Mouse (Mus musculus): ENCODE results near the gene Itm2c. TPM values are rescaled to one million over a fixed set of nuclear protein-coding genes. Genes with fewer than 3 reads are reported as not detected.

The Itm2c gene
- polyA plus RNA-seq, 1 experiment from 2014 or later, result 107 TPM

DNA sequence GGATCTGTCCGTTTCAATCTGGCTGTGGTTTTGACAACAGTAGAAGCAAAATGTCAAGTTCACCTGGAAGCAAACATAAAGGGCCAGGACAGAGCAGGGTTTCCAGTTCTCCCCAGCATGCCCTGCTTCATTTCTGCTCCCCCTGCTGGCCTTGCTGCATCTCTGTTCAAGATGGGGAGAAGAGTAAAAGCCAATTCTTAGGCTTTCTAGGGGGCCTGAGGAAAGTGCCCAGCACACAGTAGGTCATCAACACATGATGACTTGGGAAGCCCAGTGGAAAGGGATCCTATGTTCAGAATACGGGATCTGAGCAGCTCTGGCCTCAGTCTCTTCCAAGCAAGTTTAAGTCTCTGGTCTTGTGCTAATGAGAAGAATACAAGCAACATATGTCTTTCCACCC is 39.6 kb upstream of the Itm2c start:
- H3K9me3 ChIP-seq (ENCODE audit: low read depth, low read length), result no peaks in the 10 kb centered on the region
- no peak overlapping the region for H3K9ac ChIP-seq
- no peaks in the 10 kb centered on the region for H3K27me3 ChIP-seq (ENCODE audit: insufficient read depth, low read length)
- H3K27ac ChIP-seq (ENCODE audit: low read depth), result no peak overlapping the region
- no peaks in the 10 kb centered on the region for H3K4me1 ChIP-seq (ENCODE audit: insufficient read depth)
- peaks cover 11% of the 10 kb centered on the region for H3K36me3 ChIP-seq (ENCODE audit: insufficient read depth)
- no peak overlapping the region for H3K4me3 ChIP-seq (ENCODE audit: low read depth, low read length)
- TF ChIP-seq CTCF (IDR thresholded peaks at IDR 0.05; ENCODE audit: low read depth), result peak; percentile 25
- 56% methylated on average over 2 of the region's 2 CpGs for WGBS
- no peak for DNase-seq
- no peak for ATAC-seq (ENCODE audit: insufficient read depth)
- no peak overlapping the region for H3K4me2 ChIP-seq

DNA sequence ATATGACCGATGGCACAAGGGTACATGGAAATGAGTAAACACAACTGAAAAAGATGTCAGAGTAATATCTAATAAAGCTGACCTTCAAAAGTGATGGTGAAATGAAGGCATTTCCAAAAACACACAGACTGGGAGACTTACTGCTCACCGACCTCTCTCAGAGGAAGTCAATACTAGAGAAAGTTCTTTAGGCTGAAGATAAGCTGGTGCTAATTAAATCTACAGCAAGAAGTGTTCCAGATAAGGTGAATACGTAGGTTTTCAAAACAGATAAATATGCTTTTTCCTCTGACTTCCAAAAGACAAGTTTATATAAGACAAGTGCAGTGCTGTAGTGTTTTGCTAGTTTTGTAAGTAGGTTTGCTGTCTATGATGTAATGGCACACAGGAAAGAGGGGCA is 37.8 kb upstream of the Itm2c start:
- DNase-seq (no peak), ATAC-seq (ENCODE audit: insufficient read depth) (no peak)
- H3K27me3 ChIP-seq (ENCODE audit: insufficient read depth, low read length), result no peaks in the 10 kb centered on the region
- no peaks in the 10 kb centered on the region for H3K4me1 ChIP-seq (ENCODE audit: insufficient read depth)
- no peak overlapping the region for H3K4me2 ChIP-seq
- WGBS, result 42% methylated on average over 3 of the region's 3 CpGs
- H3K36me3 ChIP-seq (ENCODE audit: insufficient read depth), result 0 out of 2 replicates have a peak, but pooled peaks cover 2% of the 10 kb centered on the region
- H3K9me3 ChIP-seq (ENCODE audit: low read depth, low read length), result no peaks in the 10 kb centered on the region
- H3K4me3 ChIP-seq (ENCODE audit: low read depth, low read length), result no peak overlapping the region
- no peak overlapping the region for H3K9ac ChIP-seq
- no peak overlapping the region for H3K27ac ChIP-seq (ENCODE audit: low read depth)
- TF ChIP-seq CTCF (IDR thresholded peaks at IDR 0.05; ENCODE audit: low read depth), result no peak

DNA sequence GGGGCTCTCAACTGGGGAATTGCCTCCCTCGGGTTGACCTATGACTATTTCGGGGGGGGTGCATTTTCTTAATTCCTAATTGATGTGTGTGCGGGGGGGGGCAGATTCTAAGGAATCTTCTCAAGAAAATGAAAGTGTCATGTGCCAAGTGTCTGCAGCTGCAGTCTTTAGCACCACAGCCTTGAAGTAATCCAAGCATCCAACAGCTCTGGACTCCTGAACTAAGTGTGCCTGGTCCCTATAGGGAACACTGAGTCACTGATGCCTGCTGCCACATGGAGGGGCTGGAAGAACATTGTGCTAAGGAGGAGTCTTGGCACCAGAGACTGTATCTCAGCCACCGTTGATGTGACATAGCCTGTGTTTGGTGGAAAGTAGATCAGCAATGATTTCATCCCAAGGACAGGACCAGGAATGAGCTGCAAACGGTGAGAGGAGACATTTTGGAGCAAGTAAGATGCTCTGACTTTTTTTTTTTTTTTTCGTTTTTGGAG is 36.8 kb upstream of the Itm2c start:
- Histone ChIP-seq H3K36me3 (ENCODE audit: insufficient read depth) (no peaks in the 10 kb centered on the region), H3K4me1 (ENCODE audit: insufficient read depth) (no peaks in the 10 kb centered on the region), H3K9ac (no peak overlapping the region), H3K4me2 (no peak overlapping the region), H3K27me3 (ENCODE audit: insufficient read depth, low read length) (no peaks in the 10 kb centered on the region), H3K27ac (ENCODE audit: low read depth) (no peak overlapping the region), H3K4me3 (ENCODE audit: low read depth, low read length) (no peak overlapping the region), H3K9me3 (ENCODE audit: low read depth, low read length) (peaks cover 5% of the 10 kb centered on the region)
- 74% methylated on average over 6 of the region's 6 CpGs for WGBS
- DNase-seq (no peak), ATAC-seq (ENCODE audit: insufficient read depth) (no peak)
- TF ChIP-seq CTCF (IDR thresholded peaks at IDR 0.05; ENCODE audit: low read depth), result no peak

DNA sequence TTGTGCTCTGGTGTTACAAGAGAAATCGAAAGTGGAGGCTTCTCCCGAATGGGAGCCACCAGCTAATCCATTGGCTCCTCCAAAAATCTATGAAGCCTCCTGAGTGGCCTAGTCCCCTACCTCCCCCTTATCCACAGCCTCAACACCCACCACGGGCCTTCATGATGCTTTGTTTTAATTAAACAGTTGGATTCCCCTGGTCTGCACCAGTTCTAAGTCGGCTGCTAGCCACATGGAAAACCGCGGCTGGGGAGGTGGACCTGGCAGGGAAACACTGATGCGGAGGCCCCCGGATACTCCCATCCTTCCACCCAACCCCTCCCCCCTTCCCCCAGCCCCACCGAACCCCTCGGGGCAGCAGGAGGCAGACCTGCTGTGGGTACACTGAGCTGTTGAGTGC is 29.7 kb upstream of the Itm2c start:
- Histone ChIP-seq H3K9me3 (ENCODE audit: low read depth, low read length) (peaks cover 11% of the 10 kb centered on the region), H3K4me1 (ENCODE audit: insufficient read depth) (no peaks in the 10 kb centered on the region), H3K4me2 (no peak overlapping the region), H3K36me3 (ENCODE audit: insufficient read depth) (no peaks in the 10 kb centered on the region), H3K4me3 (ENCODE audit: low read depth, low read length) (no peak overlapping the region), H3K27me3 (ENCODE audit: insufficient read depth, low read length) (no peaks in the 10 kb centered on the region), H3K9ac (no peak overlapping the region), H3K27ac (ENCODE audit: low read depth) (no peak overlapping the region)
- no peak for DNase-seq
- no peak for TF ChIP-seq CTCF (IDR thresholded peaks at IDR 0.05; ENCODE audit: low read depth)
- no peak for ATAC-seq (ENCODE audit: insufficient read depth)
- 81% methylated on average over 10 of the region's 10 CpGs for WGBS

DNA sequence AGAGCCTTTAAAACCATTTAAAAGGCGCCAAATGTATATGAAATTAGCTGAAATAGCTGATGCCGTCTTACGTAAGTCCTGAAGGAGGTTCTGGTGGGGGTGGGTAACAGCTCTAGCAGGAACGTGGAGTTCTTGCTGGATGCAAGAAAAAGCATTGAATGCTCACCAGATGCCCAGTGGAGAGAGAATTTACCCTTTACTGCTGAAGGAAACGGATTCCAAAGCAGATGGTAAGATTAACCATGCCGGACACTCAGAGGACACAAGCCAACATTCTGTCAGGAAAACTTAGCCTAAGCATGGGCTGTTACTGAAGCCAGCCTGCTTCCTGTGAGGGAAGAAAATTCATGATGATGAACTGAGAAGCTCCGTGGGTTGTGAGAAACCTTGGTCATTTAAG is 24.1 kb upstream of the Itm2c start:
- no peaks in the 10 kb centered on the region for H3K36me3 ChIP-seq (ENCODE audit: insufficient read depth)
- no peak overlapping the region for H3K9ac ChIP-seq
- 76% methylated on average over 7 of the region's 7 CpGs for WGBS
- H3K27ac ChIP-seq (ENCODE audit: low read depth), result no peak overlapping the region
- ATAC-seq (ENCODE audit: insufficient read depth) (no peak), DNase-seq (no peak)
- H3K4me3 ChIP-seq (ENCODE audit: low read depth, low read length), result no peak overlapping the region
- H3K27me3 ChIP-seq (ENCODE audit: insufficient read depth, low read length), result no peaks in the 10 kb centered on the region
- H3K9me3 ChIP-seq (ENCODE audit: low read depth, low read length), result no peaks in the 10 kb centered on the region; the same call in 1 of the 2 replicates
- H3K4me2 ChIP-seq, result no peak overlapping the region
- no peak for TF ChIP-seq CTCF (IDR thresholded peaks at IDR 0.05; ENCODE audit: low read depth)
- no peaks in the 10 kb centered on the region for H3K4me1 ChIP-seq (ENCODE audit: insufficient read depth)

DNA sequence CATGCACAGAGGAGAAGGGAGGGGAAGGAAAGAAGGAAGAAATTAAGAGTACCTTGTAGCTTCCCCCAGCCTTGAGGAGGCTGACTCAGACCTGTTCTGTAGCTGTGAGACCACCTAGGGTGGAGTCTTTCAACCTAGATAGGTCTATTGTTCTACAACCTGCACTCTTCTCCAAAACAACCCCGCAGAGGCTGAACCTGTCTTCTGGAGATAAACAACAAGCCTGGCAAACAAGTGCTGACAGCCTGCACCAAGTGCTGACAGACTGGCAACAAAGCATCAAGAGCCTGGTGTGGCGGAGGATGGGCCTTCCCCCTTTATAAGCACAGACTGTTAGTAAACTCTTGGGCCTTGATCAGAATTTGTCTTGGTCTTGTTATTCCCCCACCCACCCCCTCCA is 23.5 kb upstream of the Itm2c start:
- DNase-seq (no peak), ATAC-seq (ENCODE audit: insufficient read depth) (no peak)
- no peak for TF ChIP-seq CTCF (IDR thresholded peaks at IDR 0.05; ENCODE audit: low read depth)
- Histone ChIP-seq H3K27me3 (ENCODE audit: insufficient read depth, low read length) (no peaks in the 10 kb centered on the region), H3K9ac (no peak overlapping the region), H3K27ac (ENCODE audit: low read depth) (no peak overlapping the region), H3K4me1 (ENCODE audit: insufficient read depth) (no peaks in the 10 kb centered on the region), H3K36me3 (ENCODE audit: insufficient read depth) (no peaks in the 10 kb centered on the region), H3K4me2 (no peak overlapping the region), H3K4me3 (ENCODE audit: low read depth, low read length) (no peak overlapping the region), H3K9me3 (ENCODE audit: low read depth, low read length) (no peaks in the 10 kb centered on the region; the same call in 1 of the 2 replicates)
- 67% methylated on average over 2 of the region's 2 CpGs for WGBS

DNA sequence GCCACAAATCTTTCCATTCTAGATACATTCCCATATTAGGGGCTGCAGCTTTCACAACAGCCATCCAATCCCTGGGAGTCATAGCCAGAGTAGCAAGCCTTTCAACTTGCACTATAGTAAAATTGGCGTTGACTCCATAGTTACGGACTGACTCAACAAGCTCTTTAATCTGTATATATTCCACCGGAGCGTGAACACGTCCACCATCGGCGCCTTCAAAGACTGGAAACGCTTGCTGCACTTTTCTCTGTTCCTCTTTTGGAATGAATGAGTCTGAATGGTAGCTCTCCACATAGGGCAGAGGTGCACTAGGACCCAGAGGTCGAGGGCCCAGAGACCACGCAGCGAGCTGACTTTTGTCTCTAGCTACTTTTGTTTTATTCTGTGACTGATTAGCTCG is 12.1 kb upstream of the Itm2c start:
- Histone ChIP-seq H3K4me3 (ENCODE audit: low read depth, low read length) (no peak overlapping the region), H3K36me3 (ENCODE audit: insufficient read depth) (no peaks in the 10 kb centered on the region), H3K27me3 (ENCODE audit: insufficient read depth, low read length) (no peaks in the 10 kb centered on the region), H3K4me1 (ENCODE audit: insufficient read depth) (no peaks in the 10 kb centered on the region), H3K27ac (ENCODE audit: low read depth) (no peak overlapping the region), H3K9ac (no peak overlapping the region), H3K4me2 (no peak overlapping the region), H3K9me3 (ENCODE audit: low read depth, low read length) (peaks cover 4% of the 10 kb centered on the region; the same call in 1 of the 2 replicates)
- TF ChIP-seq CTCF (IDR thresholded peaks at IDR 0.05; ENCODE audit: low read depth), result no peak
- DNase-seq, result no peak
- ATAC-seq (ENCODE audit: insufficient read depth), result no peak
- WGBS, result 91% methylated on average over 12 of the region's 12 CpGs

DNA sequence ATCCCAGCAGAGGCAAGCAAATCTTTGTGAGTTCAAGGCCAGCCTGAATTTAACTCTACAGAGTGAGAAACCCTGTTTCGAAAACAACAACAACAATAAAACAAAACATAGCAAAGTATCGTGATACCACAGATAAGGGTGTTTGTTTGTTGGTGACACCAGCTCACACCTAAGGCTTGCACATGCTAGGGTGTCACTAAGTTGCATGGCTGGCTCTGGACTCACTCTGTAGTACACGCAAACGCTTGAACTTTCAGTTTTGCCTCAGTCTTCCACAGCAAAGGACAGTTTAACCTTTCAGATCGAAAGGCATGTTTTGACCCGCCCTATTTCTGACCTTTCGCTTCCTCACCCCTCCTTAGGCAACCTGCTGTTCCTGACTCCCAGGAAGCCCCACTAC is 6.9 kb upstream of the Itm2c start:
- ATAC-seq (ENCODE audit: insufficient read depth), result no peak
- Histone ChIP-seq H3K9ac (no peak overlapping the region), H3K36me3 (ENCODE audit: insufficient read depth) (no peaks in the 10 kb centered on the region), H3K4me3 (ENCODE audit: low read depth, low read length) (no peak overlapping the region), H3K9me3 (ENCODE audit: low read depth, low read length) (no peaks in the 10 kb centered on the region), H3K27me3 (ENCODE audit: insufficient read depth, low read length) (no peaks in the 10 kb centered on the region), H3K4me2 (no peak overlapping the region), H3K27ac (ENCODE audit: low read depth) (no peak overlapping the region), H3K4me1 (ENCODE audit: insufficient read depth) (no peaks in the 10 kb centered on the region)
- TF ChIP-seq CTCF (IDR thresholded peaks at IDR 0.05; ENCODE audit: low read depth), result no peak
- no peak for DNase-seq
- WGBS, result 82% methylated on average over 7 of the region's 7 CpGs
